Mouse (Mus musculus) ES-Bruce4 (cell line): ENCODE measurements around the gene Sp2. TPM values are rescaled to one million over a fixed set of nuclear protein-coding genes. Genes with fewer than 3 reads are reported as not detected.

ENCODE experiments used
- H3K27ac ChIP-seq: 2 replicates; pipeline ENCODE4 v1.5.1; 2012; ENCODE audit warnings: low read length, inconsistent platforms; ENCODE audit not compliant: insufficient read depth
- H3K27me3 ChIP-seq: 2 replicates; pipeline ENCODE4 v1.6.1; 2012; ENCODE audit warnings: mild to moderate bottlenecking, low read length, inconsistent platforms; ENCODE audit not compliant: control insufficient read depth, poor library complexity, insufficient read depth, severe bottlenecking
- H3K36me3 ChIP-seq: 2 replicates; pipeline ENCODE4 v1.6.1; 2012; ENCODE audit warnings: inconsistent platforms, mild to moderate bottlenecking, low read length, moderate library complexity; ENCODE audit not compliant: control insufficient read depth, poor library complexity, insufficient read depth, severe bottlenecking
- H3K4me1 ChIP-seq: one replicate; pipeline ENCODE4 v1.8.1; 2011; ENCODE audit warnings: low read length; ENCODE audit not compliant: control insufficient read depth, insufficient read depth
- H3K4me3 ChIP-seq: 2 replicates; pipeline ENCODE4 v1.5.1; 2011; ENCODE audit warnings: low read depth, mild to moderate bottlenecking, low read length
- H3K9ac ChIP-seq: 2 replicates; pipeline ENCODE4 v1.6.1; 2012; ENCODE audit warnings: low read depth, mild to moderate bottlenecking, inconsistent platforms; ENCODE audit not compliant: poor library complexity, severe bottlenecking
- H3K9me3 ChIP-seq: replicated peaks from 2 replicates; pipeline ENCODE4 v1.6.1; 2012; ENCODE audit warnings: mild to moderate bottlenecking, low read length, inconsistent platforms; ENCODE audit not compliant: control insufficient read depth, poor library complexity, insufficient read depth, severe bottlenecking
- CTCF ChIP-seq: IDR thresholded peaks from one replicate; pipeline ENCODE4 v1.8.1; 2011; ENCODE audit warnings: low read depth, low read length
- EP300 ChIP-seq: IDR thresholded peaks from 2 replicates; pipeline ENCODE4 v1.6.1; 2011; ENCODE audit warnings: low read depth, low read length; ENCODE audit not compliant: insufficient read depth
- POLR2A ChIP-seq: IDR thresholded peaks from one replicate; pipeline ENCODE4 v1.8.1; 2011; ENCODE audit warnings: low read length; ENCODE audit not compliant: insufficient read depth
- polyA plus RNA-seq: library from polyadenylated mRNA; stranded (reverse); fragments of >200 nt; gene quantifications from 2 replicates; pipeline ENCODE4 v1.2.4, GENCODE M21; 2011; ENCODE audit warnings: low read depth; ENCODE audit not compliant: missing spikeins, insufficient read depth, insufficient read length

The Sp2 gene
- polyA plus RNA-seq, 1 experiment: 29.0 TPM

- TF ChIP-seq POLR2A (no peak), CTCF (no peak), EP300 (no peak)
- no peaks in the 10 kb centered on the region for H3K9me3 ChIP-seq
- no peaks in the 10 kb centered on the region for H3K4me1 ChIP-seq
- H3K4me3 ChIP-seq: no peak overlapping the region
- H3K27ac ChIP-seq: peak overlapping the region; percentile 45; the same call in 1 of the 2 replicates
- peaks cover 2% of the 10 kb centered on the region for H3K36me3 ChIP-seq
- H3K27me3 ChIP-seq: no peaks in the 10 kb centered on the region
- H3K9ac ChIP-seq: peak overlapping the region; percentile 41
Observed at GRCm38 (mm10) chr11:96916885-96917396, 65.8 kb downstream of the Sp2 start.

GRCm38 (mm10) chr11:96916044-96916884, 66.5 kb downstream of the Sp2 start, which contains the start of gene Cdk5rap3:
TSS of gene Cdk5rap3 (minus strand) at chr11:96916496.
- Histone ChIP-seq H3K4me3 (peak within 1 kb of the TSS; percentile 82), H3K27ac (peak within 1 kb of the TSS; percentile 45), H3K9me3 (no peaks in the 10 kb centered on the region), H3K27me3 (no peaks in the 10 kb centered on the region), H3K9ac (peak within 1 kb of the TSS; percentile 70), H3K36me3 (peaks cover 8% of the 10 kb centered on the region), H3K4me1 (no peaks in the 10 kb centered on the region)
- TF ChIP-seq CTCF (peak; percentile 76), EP300 (0 out of 2 replicates have a peak, but pooled peaks have one; percentile 49), POLR2A (peak; percentile 12)

GRCm38 (mm10) chr11:96912682-96913081, 70.1 kb downstream of the Sp2 start:
- Histone ChIP-seq H3K36me3 (peaks cover 36% of the 10 kb centered on the region), H3K27ac (no peak overlapping the region), H3K27me3 (no peaks in the 10 kb centered on the region), H3K9me3 (no peaks in the 10 kb centered on the region), H3K4me3 (no peak overlapping the region), H3K4me1 (peaks cover 2% of the 10 kb centered on the region), H3K9ac (no peak overlapping the region)
- TF ChIP-seq EP300 (no peak), CTCF (no peak), POLR2A (no peak)

GRCm38 (mm10) chr11:96910003-96910402, 72.8 kb downstream of the Sp2 start:
- no peaks in the 10 kb centered on the region for H3K9me3 ChIP-seq
- H3K27me3 ChIP-seq: no peaks in the 10 kb centered on the region
- H3K36me3 ChIP-seq: peaks cover 46% of the 10 kb centered on the region
- TF ChIP-seq EP300 (no peak), CTCF (peak; percentile 76), POLR2A (no peak)
- H3K4me3 ChIP-seq: no peak overlapping the region
- no peak overlapping the region for H3K9ac ChIP-seq
- H3K4me1 ChIP-seq: peaks cover 2% of the 10 kb centered on the region
- H3K27ac ChIP-seq: no peak overlapping the region

GRCm38 (mm10) chr11:96908594-96908993, 74.2 kb downstream of the Sp2 start:
- H3K9me3 ChIP-seq: no peaks in the 10 kb centered on the region
- peaks cover 2% of the 10 kb centered on the region for H3K4me1 ChIP-seq
- H3K4me3 ChIP-seq: no peak overlapping the region
- H3K27ac ChIP-seq: no peak overlapping the region
- TF ChIP-seq CTCF (no peak), POLR2A (no peak), EP300 (no peak)
- peaks cover 46% of the 10 kb centered on the region for H3K36me3 ChIP-seq
- no peaks in the 10 kb centered on the region for H3K27me3 ChIP-seq
- no peak overlapping the region for H3K9ac ChIP-seq
